Mouse (Mus musculus): Measurements from ENCODE around the gene Fbxo22. TPM values are rescaled to one million over a fixed set of nuclear protein-coding genes. Genes with fewer than 3 reads are reported as not detected.

Gene Fbxo22
- 10 to 100 TPM; 33.1 to 35.2 TPM for total RNA-seq (2021)
- long read RNA-seq, experiment 1, transcript Fbxo22-201 (7 exons, 2,112 nt) = major isoform, 53 of 62 reads
- long read RNA-seq, experiment 1, partial matches to known transcripts = 1 of 62 reads
- long read RNA-seq, experiment 1, other reads (novel, unspliced or antisense) = 7 of 62 reads
- long read RNA-seq, experiment 2, transcript Fbxo22-201 (7 exons, 2,112 nt) = major isoform, 19 of 21 reads
- long read RNA-seq, experiment 2, partial matches to known transcripts = 1 of 21 reads
- long read RNA-seq, experiment 2, other reads (novel, unspliced or antisense) = 1 of 21 reads

DNA sequence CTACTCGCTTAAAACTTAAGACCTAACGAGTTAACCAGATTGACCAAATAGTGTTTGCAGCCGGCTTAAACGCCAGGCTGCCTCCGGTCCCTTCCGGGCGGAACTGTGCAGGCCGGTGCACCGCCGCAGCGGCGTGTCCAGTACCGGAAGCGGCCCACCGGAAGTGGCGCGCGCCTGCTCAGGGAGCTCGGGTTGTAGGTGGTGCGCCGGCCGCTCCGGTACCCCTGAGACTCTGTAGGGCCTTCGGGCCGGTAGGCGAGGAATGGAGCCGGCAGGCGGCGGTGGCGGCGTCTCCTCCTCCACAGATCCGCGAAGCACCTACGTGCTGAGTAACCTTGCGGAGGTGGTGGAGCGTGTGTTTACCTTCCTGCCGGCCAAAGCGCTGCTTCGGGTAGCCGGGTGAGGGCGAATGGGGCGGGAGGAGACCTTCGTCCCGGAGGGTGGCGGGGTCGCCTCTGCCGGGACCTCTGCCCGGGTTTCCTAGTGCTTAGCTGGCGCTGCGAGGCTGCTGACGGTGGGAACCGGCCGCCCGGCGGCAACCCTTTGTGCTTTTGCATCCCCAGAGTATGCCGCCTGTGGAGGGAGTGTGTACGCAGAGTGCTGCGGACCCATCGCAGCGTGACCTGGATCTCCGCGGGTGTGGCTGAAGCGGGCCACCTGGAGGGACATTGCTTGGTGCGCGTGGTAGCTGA is at the start of gene Fbxo22:
TSS of gene Fbxo22 (plus strand) at position 136 of the 692 bp plus-strand sequence.
- DNase-seq = peak; percentile 88 to 90

DNA sequence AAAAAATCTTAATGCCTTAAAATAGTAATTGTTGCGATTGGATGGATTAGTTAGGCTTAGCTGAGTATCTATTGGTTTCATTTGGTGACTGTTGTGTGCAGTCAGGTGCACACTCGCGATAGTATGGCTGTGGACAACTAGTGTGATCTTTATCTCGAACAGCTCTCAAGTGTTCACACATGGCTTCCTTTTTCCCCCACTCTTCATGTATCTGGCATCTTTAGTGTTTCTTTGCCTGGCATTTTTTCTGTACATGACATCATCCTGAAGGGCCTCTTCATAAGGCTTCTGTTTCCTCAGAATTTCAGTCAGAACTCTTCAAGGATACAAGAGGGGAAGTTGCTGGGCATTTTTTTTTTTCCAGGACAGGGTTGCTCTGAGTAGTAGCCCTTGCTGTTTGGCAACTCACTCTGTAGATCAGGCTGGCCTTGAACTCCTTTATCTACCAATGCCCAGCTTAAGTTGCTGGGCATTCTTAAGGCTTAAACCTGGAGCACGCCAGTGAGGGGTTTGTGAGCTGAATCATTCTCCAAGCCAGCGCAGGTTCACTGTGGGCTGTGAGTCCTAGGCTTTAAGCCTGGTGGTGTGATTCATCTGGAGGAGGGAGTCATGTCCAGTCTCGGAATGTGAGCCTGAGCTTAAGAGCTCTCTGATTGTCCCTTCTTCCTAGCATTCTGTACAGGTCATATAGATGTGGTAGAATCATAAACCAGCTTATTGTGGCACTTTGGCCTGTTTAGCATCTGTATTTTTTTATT is 37.9 kb upstream of the Fbxo22 start:
- peak in 1 of 2 experiments; percentile 15 for DNase-seq

DNA sequence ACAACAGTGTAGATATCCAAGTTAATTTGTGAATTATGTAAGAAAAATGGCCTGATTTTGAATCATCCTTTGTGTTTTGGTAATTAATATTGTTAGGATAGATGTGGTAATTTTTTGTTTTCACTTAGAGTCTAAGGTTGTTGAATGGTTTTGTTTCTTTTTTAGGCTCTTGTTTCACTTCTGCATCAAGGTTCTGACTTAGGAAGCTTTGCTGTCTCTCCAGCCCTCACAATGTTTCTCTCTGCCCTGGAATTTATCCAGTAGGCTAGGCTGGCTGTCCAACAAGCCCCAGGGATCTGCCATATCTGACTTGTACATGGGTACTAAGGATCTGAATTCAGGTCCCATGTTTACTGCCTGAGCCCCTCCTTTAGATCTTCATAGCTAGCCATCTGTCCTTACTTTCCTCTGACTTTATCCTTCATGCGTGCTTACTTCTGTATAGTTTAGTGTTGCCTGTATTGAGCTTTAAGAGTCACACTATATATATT is 36.5 kb upstream of the Fbxo22 start:
- DNase-seq = peak in 1 of 2 experiments; percentile 8

DNA sequence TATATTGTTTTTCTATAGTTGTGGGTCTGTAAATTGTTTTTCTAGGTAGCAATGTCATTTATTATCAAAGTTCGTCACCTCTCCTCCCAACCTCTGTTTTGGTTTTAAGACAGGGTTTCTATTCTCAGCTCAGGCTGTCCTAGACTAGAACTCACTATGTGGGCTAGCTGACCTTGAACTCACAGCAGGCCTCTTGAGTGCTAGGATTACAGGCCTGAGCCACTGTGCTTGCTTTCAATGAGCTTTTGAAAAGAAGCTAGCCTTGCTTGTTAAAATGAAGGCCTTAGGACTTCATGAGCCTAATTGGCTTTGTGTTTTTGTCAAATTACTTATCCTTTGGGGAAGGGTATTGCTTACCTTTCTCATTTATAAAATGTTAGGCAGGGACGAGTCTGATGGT is 34.5 kb upstream of the Fbxo22 start:
- no peak for DNase-seq

DNA sequence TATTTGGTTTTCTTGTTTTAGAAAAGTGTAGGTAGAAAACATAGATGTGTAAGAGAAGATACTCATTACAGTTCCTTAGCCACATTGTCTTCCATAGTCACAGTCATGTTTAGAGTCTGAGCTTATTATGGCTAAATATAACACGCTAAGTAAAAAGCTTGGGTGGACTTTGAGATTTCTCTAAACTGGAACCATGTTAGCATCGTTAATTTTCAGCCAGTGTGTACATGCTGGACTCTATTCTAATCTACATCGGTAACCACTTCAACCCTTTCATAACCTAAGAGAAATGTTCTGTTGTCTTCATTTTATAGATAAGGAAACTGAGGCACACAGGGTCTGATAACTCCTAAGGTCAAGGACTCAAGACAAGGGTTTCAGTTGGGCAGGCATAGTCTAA is 12.8 kb upstream of the Fbxo22 start:
- no peak for DNase-seq

GRCm38 (mm10) chr9:55198260-55198659 is 10.5 kb upstream of the Fbxo22 start:
- no peak for DNase-seq

DNA sequence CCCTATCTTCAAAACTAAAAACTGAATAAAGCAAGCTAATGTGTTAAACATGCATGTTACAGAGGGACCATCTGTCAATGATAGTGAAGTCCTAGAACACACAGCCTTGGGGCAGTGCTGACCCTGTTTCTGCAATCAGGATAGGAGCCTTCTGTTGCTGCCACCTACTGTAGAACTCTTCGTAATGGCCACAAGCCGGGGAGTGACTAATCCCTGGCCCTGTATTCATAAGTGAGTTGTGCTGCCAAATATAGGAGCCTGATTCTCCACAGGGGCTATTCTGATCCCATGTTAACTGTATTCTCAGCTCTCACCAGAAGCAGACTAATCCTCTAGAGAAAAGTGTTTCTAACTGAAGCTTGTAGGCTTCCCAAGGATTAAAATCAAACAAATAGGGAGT is 9.4 kb upstream of the Fbxo22 start:
- DNase-seq = peak in 1 of 2 experiments; percentile 42

- DNase-seq = no peak
Observed at GRCm38 (mm10) chr9:55208458-55208789, 301 bp upstream of the Fbxo22 start.

DNA sequence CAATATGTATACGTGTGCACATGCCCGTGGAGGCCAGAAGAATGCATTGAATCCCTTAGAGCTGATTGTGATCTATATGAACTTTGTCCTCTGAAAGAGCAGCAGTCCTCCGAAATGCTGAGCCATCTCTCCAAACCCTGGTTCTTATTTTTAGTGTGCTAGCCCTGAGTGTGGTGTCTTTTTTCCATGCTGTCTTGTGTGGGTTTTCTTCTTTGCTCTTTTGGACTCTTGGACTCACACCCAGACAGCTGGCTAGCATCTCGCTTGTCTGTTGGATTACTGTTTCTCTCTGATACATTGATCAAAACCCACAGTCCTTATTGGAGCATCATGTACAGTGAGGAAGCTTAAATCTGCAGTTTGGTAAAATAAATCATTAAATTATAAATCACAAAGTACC is 2.9 kb downstream of the Fbxo22 start:
- no peak for DNase-seq

DNA sequence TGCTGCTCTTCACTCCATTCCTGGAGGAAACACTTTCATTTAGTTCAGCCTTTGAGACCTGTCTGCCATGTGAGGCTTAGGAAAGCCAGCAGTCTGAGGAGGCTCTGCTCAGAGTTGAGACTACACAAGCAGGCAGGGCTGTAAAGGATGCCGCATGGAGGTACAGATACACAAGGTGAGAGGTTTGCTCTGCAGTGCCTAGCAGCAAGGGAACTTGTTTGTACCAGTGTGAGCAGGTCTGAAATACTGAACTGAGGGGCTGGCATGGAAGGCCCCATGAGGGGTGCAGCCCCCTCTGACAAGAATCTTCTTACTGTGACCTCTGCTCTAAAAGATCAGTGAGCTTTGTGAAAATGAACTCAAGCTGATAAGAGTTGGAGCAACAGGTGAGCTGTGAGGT is 4.7 kb downstream of the Fbxo22 start:
- no peak for DNase-seq

DNA sequence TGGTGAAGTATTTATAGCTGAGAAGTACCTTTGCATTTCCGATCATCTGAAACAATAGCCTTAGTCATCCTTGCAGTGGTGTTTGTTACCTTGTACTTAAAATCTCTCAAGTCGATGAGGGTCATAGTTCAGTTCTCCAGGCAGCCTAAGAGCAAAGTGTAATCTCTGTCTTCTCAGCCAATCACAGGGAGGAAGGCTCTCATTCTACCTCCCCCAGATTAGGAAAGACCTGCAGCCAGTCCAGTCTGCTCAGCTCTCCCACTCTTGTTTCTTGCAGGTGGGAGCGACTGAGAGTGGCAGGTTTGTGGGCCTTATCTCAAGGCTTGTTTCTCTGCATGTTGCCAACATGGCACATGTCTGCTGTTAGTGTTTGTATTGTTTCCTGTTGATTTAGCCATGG is 6.3 kb downstream of the Fbxo22 start:
- no peak for DNase-seq

DNA sequence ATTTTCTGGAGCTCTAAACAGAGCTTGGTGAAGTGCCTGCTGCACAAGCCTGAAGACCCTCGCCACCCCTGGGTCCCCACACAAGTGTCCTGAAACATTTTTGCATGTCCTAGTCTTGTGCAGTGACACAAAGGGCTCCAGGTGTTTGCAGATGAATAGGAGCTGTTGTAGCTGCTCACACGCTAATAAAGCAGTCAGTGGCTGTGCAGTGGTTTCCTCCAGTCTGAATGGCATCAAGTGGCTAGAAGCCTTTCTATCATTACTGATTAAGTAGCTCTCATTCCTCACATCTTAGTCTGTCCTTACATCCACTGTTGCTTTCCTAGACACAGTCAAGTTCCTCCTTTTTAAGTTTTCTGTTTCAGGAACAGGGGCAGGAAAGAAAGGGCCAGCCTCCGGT is 6.9 kb downstream of the Fbxo22 start:
- DNase-seq = no peak

DNA sequence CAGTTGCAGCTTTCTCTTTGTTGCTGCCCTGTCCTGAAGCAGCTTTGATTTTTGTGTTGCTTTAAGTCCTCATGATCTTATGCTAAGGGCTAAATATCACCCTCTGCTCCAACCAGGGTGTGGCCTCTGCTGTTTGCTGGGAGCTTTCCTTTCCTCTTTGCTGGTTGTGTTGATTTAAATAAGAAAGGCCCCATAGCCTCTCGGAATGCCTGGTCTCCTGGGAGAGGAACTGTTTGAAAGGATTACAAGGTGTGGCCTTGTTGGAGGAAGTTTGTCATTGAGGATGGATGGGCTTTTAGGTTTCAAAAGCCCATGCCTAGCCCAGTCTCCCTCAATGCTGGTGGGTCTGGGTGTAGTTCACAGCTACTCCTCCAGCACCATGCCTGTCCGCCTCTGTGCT is 7.4 kb downstream of the Fbxo22 start:
- no peak for DNase-seq

GRCm38 (mm10) chr9:55217381-55217780 is 8.7 kb downstream of the Fbxo22 start:
- peak in 1 of 2 experiments; percentile 24 for DNase-seq

DNA sequence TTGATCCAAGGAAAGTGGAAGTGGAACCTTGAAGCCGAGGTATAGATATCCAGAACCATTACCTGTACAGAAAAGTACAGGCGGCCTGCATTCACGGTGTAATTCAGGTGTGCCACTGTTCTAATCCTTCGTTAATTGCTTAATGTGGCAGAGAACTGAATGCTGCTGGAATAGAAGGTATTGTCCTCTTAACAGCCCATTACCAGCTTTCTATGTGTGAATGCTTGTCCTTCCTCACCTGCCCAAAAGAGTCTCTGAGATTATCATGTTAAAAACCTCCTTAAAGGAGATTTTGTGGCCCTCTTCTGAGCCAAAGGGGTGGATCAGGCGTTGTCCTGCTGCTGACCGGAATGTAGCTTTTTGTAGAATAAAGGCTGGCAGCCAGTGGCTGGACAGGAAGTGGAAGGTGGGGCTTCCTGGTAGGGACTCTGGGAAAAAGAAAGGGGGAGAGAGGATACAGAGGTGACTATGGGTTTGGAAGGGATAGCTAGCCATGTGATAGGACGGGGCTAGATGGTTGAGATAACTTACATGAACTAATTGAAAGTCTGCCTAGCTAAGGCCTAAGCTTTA is 16.5 kb downstream of the Fbxo22 start:
- peak in 1 of 2 experiments; percentile 74 for DNase-seq

DNA sequence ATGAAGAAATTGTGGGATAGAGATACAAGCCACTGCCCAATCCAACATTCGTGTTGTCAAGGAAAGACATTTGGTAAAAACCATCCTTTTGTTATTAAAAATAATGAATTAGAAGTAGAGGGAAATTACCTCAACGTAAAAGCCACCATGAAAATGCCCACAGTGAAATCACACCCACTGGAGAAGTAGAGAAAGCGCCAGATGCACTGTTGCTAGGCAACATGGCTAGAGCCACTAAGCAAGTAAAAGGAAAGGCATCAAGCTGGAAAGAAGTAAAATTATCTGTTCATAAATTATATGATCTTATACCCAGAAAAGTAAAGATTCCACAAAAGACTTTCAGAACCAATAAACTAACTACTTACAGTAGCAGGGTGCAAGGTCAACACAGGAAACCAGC is 17.5 kb downstream of the Fbxo22 start:
- no peak for DNase-seq

- no peak for DNase-seq
Observed at GRCm38 (mm10) chr9:55228149-55228548, 19.4 kb downstream of the Fbxo22 start.

GRCm38 (mm10) chr9:55229010-55229409 is 20.3 kb downstream of the Fbxo22 start:
- no peak for DNase-seq

DNA sequence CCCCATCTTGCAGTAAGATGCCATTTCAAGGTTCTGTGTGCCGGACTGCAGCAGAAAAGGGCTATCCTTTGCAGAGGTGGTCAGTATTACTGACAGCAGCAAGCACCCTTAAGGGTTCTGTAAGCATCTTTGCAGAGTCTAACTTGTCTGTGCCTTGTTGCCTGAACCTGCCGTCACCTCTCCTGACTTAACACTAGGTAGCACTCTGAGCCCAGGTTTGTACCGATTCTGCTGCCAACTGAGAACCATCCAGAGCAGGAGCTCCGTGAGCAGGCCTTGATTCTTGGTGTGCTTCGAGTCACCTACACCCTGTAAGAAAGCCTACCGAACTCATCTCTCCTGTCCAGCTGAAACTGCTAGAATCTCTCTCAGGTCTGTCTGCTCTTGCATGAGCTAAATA is 22.8 kb downstream of the Fbxo22 start:
- DNase-seq = no peak

DNA sequence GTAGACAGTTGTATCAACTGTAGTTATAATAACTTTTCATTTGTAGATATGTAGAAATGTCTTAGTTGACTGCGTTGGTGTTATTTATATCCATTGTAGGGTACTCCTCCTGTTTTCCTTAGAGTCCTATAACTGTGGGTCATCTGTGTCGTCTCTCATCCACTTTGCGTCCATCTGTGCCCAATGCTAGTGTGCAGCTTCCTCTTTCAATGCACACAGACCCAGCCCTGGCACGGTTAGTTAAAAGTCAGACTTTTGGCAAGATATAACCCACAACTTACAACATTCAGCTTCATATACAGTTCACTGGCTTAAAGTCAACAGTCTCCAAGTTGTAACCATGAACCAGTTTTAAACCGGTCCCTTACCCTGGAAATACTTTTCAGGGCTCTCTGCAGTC is 23.4 kb downstream of the Fbxo22 start:
- no peak for DNase-seq

GRCm38 (mm10) chr9:55232586-55232985 is 23.9 kb downstream of the Fbxo22 start:
- no peak for DNase-seq

- DNase-seq = peak in 1 of 2 experiments; percentile 68
Observed at GRCm38 (mm10) chr9:55233076-55233475, 24.4 kb downstream of the Fbxo22 start.
